13 mouse cellular contexts compared by ENCODE assay signal in the genomic region with DNA sequence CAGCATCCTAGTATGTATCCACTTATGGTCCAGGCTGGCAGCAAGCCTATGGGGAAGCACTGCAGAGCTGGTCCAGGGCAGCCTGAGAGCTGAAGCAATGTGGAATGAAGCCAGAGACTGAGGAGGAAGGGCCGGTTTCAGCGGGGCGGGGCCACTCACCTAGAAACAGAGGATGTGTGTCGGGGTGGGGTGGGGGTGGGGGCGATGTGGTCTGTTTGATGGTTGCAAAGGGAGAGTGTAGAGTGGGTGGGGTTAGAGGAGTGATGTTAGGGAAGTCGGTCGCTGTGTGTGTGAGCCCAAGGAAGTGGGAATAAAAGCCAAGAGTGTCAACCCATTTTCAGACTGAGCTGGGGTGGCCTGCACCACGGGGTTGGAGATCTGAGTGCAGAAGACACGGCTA. TPM values are rescaled to one million over a fixed set of nuclear protein-coding genes. Genes with fewer than 3 reads are reported as not detected.
DNase-seq lines count a peak whose midpoint lies in the region; ATAC-seq lines count a peak whose summit lies in the region.
"Had no signal": no experiment of that assay in that cellular context is flagged by ENCODE, and none has a peak within 500 bp of the region (broad histone marks: within the 10 kb centered on the region; RNA-seq: fewer than 3 reads in every experiment).

No protein-coding gene starts in this region.

- intact Hi-C loops in heart, postnatal 25 days (cut with DNase I), result no loop called here
- intact Hi-C loops in left cerebral cortex, postnatal 10 days (cut with DNase I), result no loop called here

- peak overlapping the region; percentile 50 for H3K4me2 ChIP-seq in heart, embryonic 13.5 days
- peak overlapping the region; percentile 32; the same call in 1 of the 2 replicates for H3K4me2 ChIP-seq in liver, embryonic 13.5 days
- H3K4me2 ChIP-seq: neural tube, embryonic 13.5 days had no signal

- 8% methylated on average over 9 of the region's 9 CpGs for WGBS in heart, embryonic 13.5 days
- 11% methylated on average over 9 of the region's 9 CpGs for WGBS in embryonic facial prominence, embryonic 10.5 days
- 8% methylated on average over 8 of the region's 9 CpGs for WGBS in liver, embryonic 13.5 days (ENCODE audit: insufficient replicate concordance)

- no peak for DNase-seq in heart, postnatal 25 days (ENCODE audit: low spot score)
- DNase-seq in CD4-positive helper T cell, adult 2 months (ENCODE audit: low read depth, low spot score), result peak; percentile 62
- no peak for DNase-seq in embryonic facial prominence, embryonic 10.5 days (ENCODE audit: low spot score)
- no peak for DNase-seq in liver, embryonic 13.5 days
- no peak for DNase-seq in embryo, embryonic 10 days (ENCODE audit: low spot score)
- DNase-seq in left cerebral cortex, postnatal 10 days (ENCODE audit: extremely low spot score in 1 of 2, low spot score in 2 of 2), result no peak
- DNase-seq in ovary, adult 18-20 months (ENCODE audit: low spot score), result no peak
- DNase-seq: adrenal gland, adult 8-10 months; B cell, adult 2 months; cerebellum, adult 9-11 months; lung, postnatal 14 days had no signal

- H3K4me1 ChIP-seq in heart, embryonic 13.5 days, result no peaks in the 10 kb centered on the region
- H3K4me1 ChIP-seq in embryonic facial prominence, embryonic 10.5 days, result no peaks in the 10 kb centered on the region
- no peaks in the 10 kb centered on the region for H3K4me1 ChIP-seq in liver, embryonic 13.5 days (replicated peaks)
- H3K4me1 ChIP-seq: neural tube, embryonic 13.5 days had no signal

- H3K4me3 ChIP-seq in heart, embryonic 13.5 days, result peak overlapping the region; percentile 24
- peak overlapping the region; percentile 26; the same call in 1 of the 2 replicates for H3K4me3 ChIP-seq in embryonic facial prominence, embryonic 10.5 days
- no peak overlapping the region for H3K4me3 ChIP-seq in liver, embryonic 13.5 days (replicated peaks)
- H3K4me3 ChIP-seq: neural tube, embryonic 13.5 days had no signal

- H3K36me3 ChIP-seq in heart, embryonic 13.5 days, result no peaks in the 10 kb centered on the region
- no peaks in the 10 kb centered on the region for H3K36me3 ChIP-seq in embryonic facial prominence, embryonic 10.5 days (replicated peaks)
- H3K36me3 ChIP-seq in liver, embryonic 13.5 days, result no peaks in the 10 kb centered on the region
- H3K36me3 ChIP-seq: neural tube, embryonic 13.5 days had no signal

- H3K27ac ChIP-seq in heart, embryonic 13.5 days (replicated peaks), result no peak overlapping the region
- H3K27ac ChIP-seq in embryonic facial prominence, embryonic 10.5 days (replicated peaks), result no peak overlapping the region
- H3K27ac ChIP-seq in liver, embryonic 13.5 days, result no peak overlapping the region
- H3K27ac ChIP-seq: neural tube, embryonic 13.5 days had no signal

- no peak for ATAC-seq in heart, embryonic 13.5 days (ENCODE audit: extremely low read depth, insufficient number of reproducible peaks, low FRiP score, low TSS enrichment)
- ATAC-seq in liver, embryonic 13.5 days (ENCODE audit: low read depth), result 0 out of 2 replicates have a peak, but pooled peaks have one; percentile 18

- H3K27me3 ChIP-seq in heart, embryonic 13.5 days (replicated peaks), result no peaks in the 10 kb centered on the region
- H3K27me3 ChIP-seq in embryonic facial prominence, embryonic 10.5 days (replicated peaks; ENCODE audit: low read depth, poor library complexity, severe bottlenecking), result no peaks in the 10 kb centered on the region
- H3K27me3 ChIP-seq in liver, embryonic 13.5 days, result no peaks in the 10 kb centered on the region
- H3K27me3 ChIP-seq: neural tube, embryonic 13.5 days had no signal

- H3K9me3 ChIP-seq in heart, embryonic 13.5 days, result 0 out of 2 replicates have a peak, but pooled peaks cover 4% of the 10 kb centered on the region
- no peaks in the 10 kb centered on the region for H3K9me3 ChIP-seq in embryonic facial prominence, embryonic 10.5 days
- no peaks in the 10 kb centered on the region for H3K9me3 ChIP-seq in liver, embryonic 13.5 days (replicated peaks)
- H3K9me3 ChIP-seq: neural tube, embryonic 13.5 days had no signal

- no peak overlapping the region for H3K9ac ChIP-seq in heart, embryonic 13.5 days
- no peak overlapping the region for H3K9ac ChIP-seq in liver, embryonic 13.5 days
- H3K9ac ChIP-seq: neural tube, embryonic 13.5 days had no signal

RNA-seq across cellular contexts. Expression of a gene that starts 33.1 kb away (rescaled TPM):
- polyA plus RNA-seq in heart, embryonic 13.5 days (2015; fragmentation: Nextera tagmentation; extraction: Ambion mirVana), result 2.2 and 2.7 TPM in 2 replicates
- 1 to 10 TPM; 2.1 to 2.8 TPM for total RNA-seq in heart, postnatal 25 days (2021)
- polyA plus RNA-seq in embryonic facial prominence, embryonic 10.5 days (2016; fragmentation: Nextera tagmentation; extraction: Ambion mirVana), result 4.2 and 4.3 TPM in 2 replicates
- polyA plus RNA-seq in liver, embryonic 13.5 days (2015; fragmentation: Nextera tagmentation; extraction: Ambion mirVana), result 1.1 and 1.3 TPM in 2 replicates
- 10 to 100 TPM; 11.9 to 13.6 TPM for total RNA-seq in left cerebral cortex, postnatal 10 days (2021)

RNA-seq across cellular contexts. Expression of a gene that starts 50.5 kb away (rescaled TPM):
- 11.9 and 13.0 TPM in 2 replicates for polyA plus RNA-seq in heart, embryonic 13.5 days (2015; fragmentation: Nextera tagmentation; extraction: Ambion mirVana)
- total RNA-seq in heart, postnatal 25 days (2021), result 1 to 10 TPM; 3.2 TPM
- 14.6 and 14.9 TPM in 2 replicates for polyA plus RNA-seq in embryonic facial prominence, embryonic 10.5 days (2016; fragmentation: Nextera tagmentation; extraction: Ambion mirVana)
- 5.8 and 7.1 TPM in 2 replicates for polyA plus RNA-seq in liver, embryonic 13.5 days (2015; fragmentation: Nextera tagmentation; extraction: Ambion mirVana)
- 10 to 100 TPM; 17.1 to 17.6 TPM for total RNA-seq in left cerebral cortex, postnatal 10 days (2021)
